Mouse (Mus musculus): ENCODE data around the gene Cfap46.
"Not testable (repeated sequence)": the region's sequence is repeated elsewhere in the genome, so short reads cannot be mapped to it uniquely, and the experiment has no call there.

Cfap46 gene

GRCm38 (mm10) chr7:139659901-139660300 lies 23.7 kb downstream of the Cfap46 start:
- not testable (repeated sequence) for DNase-seq

GRCm38 (mm10) chr7:139649698-139650097 lies 33.9 kb downstream of the Cfap46 start:
- DNase-seq = no peak

- peak; percentile 90 for DNase-seq
Observed at GRCm38 (mm10) chr7:139648107-139648824, 35.4 kb downstream of the Cfap46 start.

GRCm38 (mm10) chr7:139633393-139633792 lies 50.2 kb downstream of the Cfap46 start:
- DNase-seq = no peak

- no peak for DNase-seq
Observed at GRCm38 (mm10) chr7:139625156-139625555, 58.5 kb downstream of the Cfap46 start.

GRCm38 (mm10) chr7:139622568-139622967 lies 61.0 kb downstream of the Cfap46 start:
- no peak for DNase-seq

GRCm38 (mm10) chr7:139615767-139616766 lies 67.5 kb downstream of the Cfap46 start:
- DNase-seq = peak; percentile 43

GRCm38 (mm10) chr7:139610328-139610727 lies 73.3 kb downstream of the Cfap46 start:
- DNase-seq = no peak

GRCm38 (mm10) chr7:139595862-139596261 lies 87.8 kb downstream of the Cfap46 start:
- DNase-seq = no peak

GRCm38 (mm10) chr7:139595311-139595710 lies 88.3 kb downstream of the Cfap46 start:
- DNase-seq = no peak

- no peak for DNase-seq
Observed at GRCm38 (mm10) chr7:139591311-139591710, 92.3 kb downstream of the Cfap46 start.

GRCm38 (mm10) chr7:139590302-139590701 lies 93.3 kb downstream of the Cfap46 start:
- peak; percentile 22 for DNase-seq

GRCm38 (mm10) chr7:139587919-139588318 lies 95.7 kb downstream of the Cfap46 start:
- no peak for DNase-seq

- no peak for DNase-seq
Observed at GRCm38 (mm10) chr7:139585183-139585821, 98.3 kb downstream of the Cfap46 start.

GRCm38 (mm10) chr7:139584221-139585175 lies 99.1 kb downstream of the Cfap46 start:
- no peak for DNase-seq

GRCm38 (mm10) chr7:139583094-139583737 lies 100.4 kb downstream of the Cfap46 start:
- no peak for DNase-seq

GRCm38 (mm10) chr7:139582595-139582994 lies 101.0 kb downstream of the Cfap46 start, which contains the start of gene Nkx6-2:
TSS of gene Nkx6-2 (minus strand) at chr7:139582797.
- no peak for DNase-seq

- DNase-seq = no peak
Observed at GRCm38 (mm10) chr7:139581801-139582571, 101.6 kb downstream of the Cfap46 start.

GRCm38 (mm10) chr7:139580851-139581775 lies 102.5 kb downstream of the Cfap46 start:
- no peak for DNase-seq
